Mouse (Mus musculus): ENCODE data around the gene Pstk.
"Not testable (repeated sequence)": the region's sequence is repeated elsewhere in the genome, so short reads cannot be mapped to it uniquely, and the experiment has no call there.

The Pstk gene

GRCm38 (mm10) chr7:131411941-131412270, 41.0 kb downstream of the Pstk start:
- DNase-seq (ENCODE audit: low spot score in 2 of 2), result no peak

GRCm38 (mm10) chr7:131416742-131417141, 45.8 kb downstream of the Pstk start:
- not testable (repeated sequence) for DNase-seq (ENCODE audit: low spot score in 2 of 2)

- DNase-seq (ENCODE audit: low spot score in 2 of 2), result no peak
These were observed 46.7 kb downstream of the Pstk start for GRCm38 (mm10) chr7:131417605-131418004.

- DNase-seq (ENCODE audit: low spot score in 2 of 2), result no peak
These were observed 54.0 kb downstream of the Pstk start for GRCm38 (mm10) chr7:131424912-131425311.

GRCm38 (mm10) chr7:131427331-131427730, 56.4 kb downstream of the Pstk start:
- DNase-seq (ENCODE audit: low spot score in 2 of 2), result peak in 1 of 2 experiments; percentile 10

- peak in 1 of 2 experiments; percentile 56 for DNase-seq (ENCODE audit: low spot score in 2 of 2)
These were observed 61.3 kb downstream of the Pstk start for GRCm38 (mm10) chr7:131432244-131432643.

GRCm38 (mm10) chr7:131434276-131434675, 63.3 kb downstream of the Pstk start:
- no peak for DNase-seq (ENCODE audit: low spot score in 2 of 2)

- DNase-seq (ENCODE audit: low spot score in 2 of 2), result no peak
These were observed 66.1 kb downstream of the Pstk start for GRCm38 (mm10) chr7:131437051-131437450.

Data from left cerebral cortex, adult 9 months (tissue).